Mouse (Mus musculus) liver, adult 2 months (tissue): ENCODE measurements around the gene Phactr2.

Experiments
- CTCF ChIP-seq: fragments of 200-500 bp; IDR thresholded peaks from 2 replicates; pipeline ENCODE4 v1.5.1; 2011; ENCODE audit warnings: low read depth, low read length, control low read depth
- POLR2A ChIP-seq: fragments of 200-500 bp; IDR thresholded peaks from 2 replicates; pipeline ENCODE4 v1.6.1; 2011; ENCODE audit warnings: low read length, control low read depth; ENCODE audit not compliant: insufficient read depth; ENCODE audit errors: extremely low read depth

- TF ChIP-seq CTCF (no peak), POLR2A (no peak)
Measured at GRCm38 (mm10) chr10:13289252-13289961, 184.8 kb downstream of the Phactr2 start.
